Mouse (Mus musculus) CD4-positive helper T cell, adult 2 months (primary cell): ENCODE data around the gene Mettl7b.

ENCODE experiments used
- DNase-seq: peaks from one replicate; pipeline ENCODE4 v3.0.0-alpha.2; 2012; ENCODE audit warnings: low read depth, missing footprints, low spot score

Gene Mettl7b

GRCm38 (mm10) chr10:128919966-128920365 is 40.8 kb downstream of the Mettl7b start:
- DNase-seq = no peak

DNA sequence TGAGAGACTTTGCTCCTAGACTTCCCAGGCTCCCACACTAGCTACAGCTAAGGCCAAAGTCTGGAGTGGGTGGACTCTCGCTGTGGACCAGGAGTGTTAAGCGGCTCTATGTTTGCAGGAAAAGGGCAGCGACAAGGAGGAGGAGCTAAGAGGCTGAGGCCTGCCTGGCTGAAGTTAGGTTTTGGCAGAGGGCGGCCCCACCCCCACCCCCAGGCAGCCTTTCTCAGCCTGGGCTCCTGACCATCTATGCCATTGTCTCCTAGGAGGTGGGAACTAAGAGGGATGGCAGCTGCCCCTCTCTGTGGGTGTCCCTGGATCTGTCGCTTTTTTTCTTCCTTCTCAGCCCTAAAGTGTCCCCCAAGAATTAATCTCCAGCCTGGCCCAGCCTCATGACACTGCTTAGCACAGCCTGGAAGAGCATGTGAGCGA is 41.6 kb downstream of the Mettl7b start:
- DNase-seq = no peak

- DNase-seq = no peak
Observed at GRCm38 (mm10) chr10:128918246-128918645, 42.5 kb downstream of the Mettl7b start.

DNA sequence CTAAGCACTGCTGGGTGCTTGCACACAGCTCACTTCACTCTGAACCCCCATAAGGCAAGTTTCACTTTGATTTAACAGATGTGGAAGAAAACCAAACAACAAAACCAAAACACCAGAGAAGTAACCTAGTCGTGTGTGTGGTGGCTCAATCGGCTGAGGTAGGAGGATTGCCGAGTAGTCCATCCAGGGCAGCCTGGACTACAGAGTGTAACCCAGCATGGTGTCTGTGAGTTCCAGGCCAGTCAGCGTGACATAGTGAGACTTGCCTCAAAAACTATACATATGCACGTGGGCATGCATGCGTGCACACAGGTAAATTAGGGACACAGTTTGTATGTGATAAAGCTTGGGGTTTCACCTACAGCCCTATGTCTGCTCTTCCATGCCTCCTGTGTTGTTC is 43.4 kb downstream of the Mettl7b start:
- no peak for DNase-seq

GRCm38 (mm10) chr10:128916665-128917064 is 44.1 kb downstream of the Mettl7b start:
- no peak for DNase-seq

GRCm38 (mm10) chr10:128915550-128915949 is 45.2 kb downstream of the Mettl7b start:
- no peak for DNase-seq

- DNase-seq = no peak
Observed at GRCm38 (mm10) chr10:128913696-128914095, 47.1 kb downstream of the Mettl7b start.

- peak; percentile 81 for DNase-seq
Observed at GRCm38 (mm10) chr10:128913219-128913618, 47.6 kb downstream of the Mettl7b start.

GRCm38 (mm10) chr10:128912791-128913190 is 48.0 kb downstream of the Mettl7b start:
- DNase-seq = no peak

DNA sequence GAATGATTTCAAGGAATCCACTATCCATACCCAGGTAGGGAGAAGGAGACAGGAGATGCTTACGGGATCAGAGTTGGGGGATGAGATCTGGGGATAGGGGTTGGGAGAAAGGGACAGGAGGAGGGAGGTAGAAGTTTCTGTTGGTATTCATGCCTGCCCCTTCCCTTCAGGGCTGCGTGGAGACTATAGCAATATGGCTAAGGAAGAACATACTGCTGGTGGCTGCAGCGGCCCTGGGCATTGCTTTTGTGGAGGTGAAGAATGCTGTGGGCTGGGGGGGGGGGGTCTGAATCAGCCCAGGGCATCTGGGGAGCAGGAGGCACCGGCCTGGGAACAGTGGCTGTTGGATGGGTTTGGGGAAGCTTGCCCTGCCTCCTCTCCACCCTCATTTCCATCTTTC is 48.5 kb downstream of the Mettl7b start:
- no peak for DNase-seq

- no peak for DNase-seq
Observed at GRCm38 (mm10) chr10:128911430-128911829, 49.4 kb downstream of the Mettl7b start.

- peak; percentile 15 for DNase-seq
Observed at GRCm38 (mm10) chr10:128910066-128910841, 50.5 kb downstream of the Mettl7b start.

- DNase-seq = no peak
Observed at GRCm38 (mm10) chr10:128909567-128910028, 51.2 kb downstream of the Mettl7b start.

GRCm38 (mm10) chr10:128908778-128909448 is 51.9 kb downstream of the Mettl7b start:
- DNase-seq = no peak
